Mouse (Mus musculus) midbrain, embryonic 13.5 days (tissue): Measurements from ENCODE around the gene Dtnbp1. TPM values are rescaled to one million over a fixed set of nuclear protein-coding genes. Genes with fewer than 3 reads are reported as not detected.

Experiments
- ATAC-seq: fragments of 200-750 bp; cut with Nextera tagmentation; 2 replicates; pipeline ENCODE4 v1.8.0; 2017; ENCODE audit warnings: mild to moderate bottlenecking, moderate TSS enrichment, moderate library complexity
- H3K27ac ChIP-seq: fragments of 300-500 bp; sonication (generic); 2 replicates; pipeline ENCODE4 v1.5.1; 2015; ENCODE audit warnings: inconsistent platforms, mild to moderate bottlenecking, moderate library complexity
- H3K27me3 ChIP-seq: fragments of 300-500 bp; sonication (generic); 2 replicates; pipeline ENCODE4 v1.6.1; 2015; ENCODE audit warnings: mild to moderate bottlenecking, inconsistent platforms
- H3K36me3 ChIP-seq: fragments of 300-500 bp; sonication (generic); 2 replicates; pipeline ENCODE4 v1.6.1; 2015; ENCODE audit warnings: mild to moderate bottlenecking, inconsistent platforms
- H3K4me1 ChIP-seq: fragments of 300-500 bp; sonication (generic); replicated peaks from 2 replicates; pipeline ENCODE4 v1.6.1; 2015; ENCODE audit warnings: inconsistent platforms
- H3K4me2 ChIP-seq: fragments of 300-500 bp; sonication (generic); replicated peaks from 2 replicates; pipeline ENCODE4 v1.6.1; 2015; ENCODE audit warnings: moderate library complexity, mild to moderate bottlenecking, inconsistent platforms
- H3K4me3 ChIP-seq: fragments of 300-500 bp; sonication (generic); replicated peaks from 2 replicates; pipeline ENCODE4 v1.5.1; 2015; ENCODE audit warnings: mild to moderate bottlenecking, inconsistent platforms
- H3K9ac ChIP-seq: fragments of 300-500 bp; sonication (generic); replicated peaks from 2 replicates; pipeline ENCODE4 v1.6.1; 2015; ENCODE audit warnings: mild to moderate bottlenecking, inconsistent platforms
- H3K9me3 ChIP-seq: fragments of 300-500 bp; sonication (generic); 2 replicates; pipeline ENCODE4 v1.6.1; 2016; ENCODE audit warnings: mild to moderate bottlenecking, inconsistent platforms
- WGBS: fragments of 180-500 bp; shearing (Covaris S2); methylation state at CpG from one replicate; pipeline ENCODE4 v1.1.7; 2015; 5-methylcytosine and 5-hydroxymethylcytosine counted together
- polyA plus RNA-seq: library from polyadenylated mRNA; unstranded; fragments of >200 nt; fragmentation: Nextera tagmentation; extraction: Ambion mirVana; gene quantifications from 2 replicates; pipeline ENCODE4 v1.2.1, GENCODE M21; 2015

Dtnbp1 gene
- polyA plus RNA-seq, 1 experiment from 2014 or later: 109 TPM

GRCm38 (mm10) chr13:44937681-44938080, 64.3 kb downstream of the Dtnbp1 start:
- Histone ChIP-seq H3K4me3 (no peak overlapping the region), H3K9ac (no peak overlapping the region), H3K9me3 (no peaks in the 10 kb centered on the region), H3K27me3 (no peaks in the 10 kb centered on the region), H3K4me1 (peaks cover 28% of the 10 kb centered on the region), H3K36me3 (no peaks in the 10 kb centered on the region), H3K27ac (no peak overlapping the region), H3K4me2 (no peak overlapping the region)
- ATAC-seq: no peak
- 90% methylated on average over 3 of the region's 3 CpGs for whole genome bisulfite sequencing

- Histone ChIP-seq H3K4me3 (no peak overlapping the region), H3K4me1 (peaks cover 22% of the 10 kb centered on the region), H3K27ac (no peak overlapping the region), H3K9ac (no peak overlapping the region), H3K27me3 (no peaks in the 10 kb centered on the region), H3K9me3 (no peaks in the 10 kb centered on the region), H3K4me2 (no peak overlapping the region), H3K36me3 (peaks cover 11% of the 10 kb centered on the region)
- no peak for ATAC-seq
- 26% methylated on average over 7 of the region's 7 CpGs for WGBS
Observed at GRCm38 (mm10) chr13:44933575-44933974, 68.4 kb downstream of the Dtnbp1 start.

- Histone ChIP-seq H3K9me3 (no peaks in the 10 kb centered on the region), H3K9ac (no peak overlapping the region), H3K27ac (no peak overlapping the region; the same call in 1 of the 2 replicates), H3K4me3 (no peak overlapping the region), H3K36me3 (peaks cover 11% of the 10 kb centered on the region), H3K27me3 (no peaks in the 10 kb centered on the region), H3K4me1 (peaks cover 22% of the 10 kb centered on the region), H3K4me2 (no peak overlapping the region)
- ATAC-seq: 0 out of 2 replicates have a peak, but pooled peaks have one; percentile 48
- WGBS: 70% methylated on average over 18 of the region's 18 CpGs
Observed at GRCm38 (mm10) chr13:44932307-44933264, 69.4 kb downstream of the Dtnbp1 start.

GRCm38 (mm10) chr13:44926311-44926710, 75.6 kb downstream of the Dtnbp1 start:
- Histone ChIP-seq H3K4me3 (no peak overlapping the region), H3K9ac (no peak overlapping the region), H3K9me3 (no peaks in the 10 kb centered on the region), H3K27ac (no peak overlapping the region), H3K36me3 (peaks cover 67% of the 10 kb centered on the region), H3K27me3 (no peaks in the 10 kb centered on the region), H3K4me2 (no peak overlapping the region), H3K4me1 (no peaks in the 10 kb centered on the region)
- ATAC-seq: no peak
- 86% methylated on average over 2 of the region's 2 CpGs for WGBS

GRCm38 (mm10) chr13:44925173-44925572, 76.8 kb downstream of the Dtnbp1 start:
- Histone ChIP-seq H3K36me3 (peaks cover 76% of the 10 kb centered on the region), H3K4me3 (no peak overlapping the region), H3K27me3 (no peaks in the 10 kb centered on the region), H3K4me2 (no peak overlapping the region), H3K9me3 (no peaks in the 10 kb centered on the region), H3K9ac (no peak overlapping the region), H3K27ac (no peak overlapping the region), H3K4me1 (no peaks in the 10 kb centered on the region)
- WGBS: 93% methylated on average over 2 of the region's 2 CpGs
- no peak for ATAC-seq

GRCm38 (mm10) chr13:44924042-44924441, 77.9 kb downstream of the Dtnbp1 start:
- no peaks in the 10 kb centered on the region for H3K9me3 ChIP-seq
- no peak overlapping the region for H3K4me2 ChIP-seq
- WGBS: 89% methylated on average over 3 of the region's 3 CpGs
- H3K4me1 ChIP-seq: no peaks in the 10 kb centered on the region
- peaks cover 80% of the 10 kb centered on the region for H3K36me3 ChIP-seq
- H3K27me3 ChIP-seq: no peaks in the 10 kb centered on the region
- H3K9ac ChIP-seq: no peak overlapping the region
- no peak overlapping the region for H3K4me3 ChIP-seq
- no peak for ATAC-seq
- no peak overlapping the region for H3K27ac ChIP-seq

GRCm38 (mm10) chr13:44921721-44922120, 80.2 kb downstream of the Dtnbp1 start:
- no peak for ATAC-seq
- Histone ChIP-seq H3K4me1 (no peaks in the 10 kb centered on the region), H3K27me3 (no peaks in the 10 kb centered on the region), H3K4me3 (no peak overlapping the region), H3K27ac (no peak overlapping the region), H3K9ac (no peak overlapping the region), H3K36me3 (peaks cover 95% of the 10 kb centered on the region), H3K4me2 (no peak overlapping the region), H3K9me3 (no peaks in the 10 kb centered on the region)
- 94% methylated on average over 5 of the region's 5 CpGs for WGBS

GRCm38 (mm10) chr13:44921095-44921494, 80.9 kb downstream of the Dtnbp1 start:
- Histone ChIP-seq H3K36me3 (peaks cover 98% of the 10 kb centered on the region), H3K27ac (no peak overlapping the region), H3K27me3 (no peaks in the 10 kb centered on the region), H3K4me3 (no peak overlapping the region), H3K4me1 (no peaks in the 10 kb centered on the region), H3K9me3 (no peaks in the 10 kb centered on the region), H3K9ac (no peak overlapping the region), H3K4me2 (no peak overlapping the region)
- 81% methylated on average over 10 of the region's 10 CpGs for WGBS
- ATAC-seq: no peak

- peaks cover 99% of the 10 kb centered on the region for H3K36me3 ChIP-seq
- ATAC-seq: no peak
- 98% methylated on average over 2 of the region's 2 CpGs for WGBS
- H3K27me3 ChIP-seq: no peaks in the 10 kb centered on the region
- no peaks in the 10 kb centered on the region for H3K9me3 ChIP-seq
- no peak overlapping the region for H3K4me3 ChIP-seq
- H3K27ac ChIP-seq: no peak overlapping the region
- no peak overlapping the region for H3K4me2 ChIP-seq
- no peak overlapping the region for H3K9ac ChIP-seq
- H3K4me1 ChIP-seq: no peaks in the 10 kb centered on the region
Observed at GRCm38 (mm10) chr13:44918269-44918668, 83.7 kb downstream of the Dtnbp1 start.

GRCm38 (mm10) chr13:44917202-44917601, 84.7 kb downstream of the Dtnbp1 start:
- H3K9me3 ChIP-seq: no peaks in the 10 kb centered on the region
- 96% methylated on average over 4 of the region's 4 CpGs for WGBS
- ATAC-seq: no peak
- no peaks in the 10 kb centered on the region for H3K27me3 ChIP-seq
- H3K4me2 ChIP-seq: no peak overlapping the region
- H3K27ac ChIP-seq: no peak overlapping the region
- no peaks in the 10 kb centered on the region for H3K4me1 ChIP-seq
- H3K9ac ChIP-seq: no peak overlapping the region
- peaks cover 97% of the 10 kb centered on the region for H3K36me3 ChIP-seq
- H3K4me3 ChIP-seq: no peak overlapping the region

- Histone ChIP-seq H3K4me3 (no peak overlapping the region), H3K27me3 (no peaks in the 10 kb centered on the region), H3K4me2 (no peak overlapping the region), H3K36me3 (peaks cover 95% of the 10 kb centered on the region), H3K4me1 (no peaks in the 10 kb centered on the region), H3K9me3 (no peaks in the 10 kb centered on the region), H3K9ac (no peak overlapping the region), H3K27ac (no peak overlapping the region)
- no peak for ATAC-seq
- WGBS: 80% methylated on average over 4 of the region's 4 CpGs
Observed at GRCm38 (mm10) chr13:44915945-44916344, 86.0 kb downstream of the Dtnbp1 start.

- H3K36me3 ChIP-seq: peaks cover 95% of the 10 kb centered on the region
- H3K4me2 ChIP-seq: no peak overlapping the region
- no peaks in the 10 kb centered on the region for H3K27me3 ChIP-seq
- H3K9ac ChIP-seq: no peak overlapping the region
- no peak overlapping the region for H3K4me3 ChIP-seq
- no peak overlapping the region for H3K27ac ChIP-seq
- WGBS: 91% methylated on average over 5 of the region's 5 CpGs
- no peak for ATAC-seq
- H3K9me3 ChIP-seq: no peaks in the 10 kb centered on the region
- no peaks in the 10 kb centered on the region for H3K4me1 ChIP-seq
Observed at GRCm38 (mm10) chr13:44915382-44915781, 86.6 kb downstream of the Dtnbp1 start.
